Mouse (Mus musculus) T-helper 1 cell (primary cell): ENCODE results near the gene Ceacam15.

Source experiments
- in situ Hi-C: fragments of 300-600 bp; cut with MboI, MseI; formaldehyde crosslinking; loops from one replicate; pipeline ENCODE4 v1.15.1; 2025; ENCODE audit warnings: high pct_unique_total_duplicates

Gene Ceacam15

DNA sequence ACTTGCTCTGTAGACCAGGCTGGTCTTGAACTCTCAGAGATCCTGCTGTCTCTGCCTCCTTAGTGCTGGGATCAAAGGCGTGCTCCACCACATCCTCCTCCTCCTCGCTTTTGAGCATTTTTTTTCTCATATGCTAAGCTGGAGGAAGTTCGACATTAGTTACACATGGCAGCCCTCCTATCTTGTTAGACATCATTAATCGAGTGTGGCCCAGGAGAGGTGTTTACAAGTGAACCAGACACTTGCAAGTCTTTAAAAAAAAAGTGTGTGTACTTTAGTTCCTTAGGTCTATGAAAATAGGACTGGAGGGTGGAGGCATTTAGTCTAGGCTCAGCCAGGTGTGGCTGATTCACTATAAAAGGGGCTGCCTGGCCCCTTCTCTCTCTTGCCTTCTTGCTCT is 44.5 kb downstream of the Ceacam15 start:
- in situ Hi-C loops = loop anchor here (5.0 kb wide), 1 partner anchor 61 kb away; no protein-coding TSS in a partner anchor

DNA sequence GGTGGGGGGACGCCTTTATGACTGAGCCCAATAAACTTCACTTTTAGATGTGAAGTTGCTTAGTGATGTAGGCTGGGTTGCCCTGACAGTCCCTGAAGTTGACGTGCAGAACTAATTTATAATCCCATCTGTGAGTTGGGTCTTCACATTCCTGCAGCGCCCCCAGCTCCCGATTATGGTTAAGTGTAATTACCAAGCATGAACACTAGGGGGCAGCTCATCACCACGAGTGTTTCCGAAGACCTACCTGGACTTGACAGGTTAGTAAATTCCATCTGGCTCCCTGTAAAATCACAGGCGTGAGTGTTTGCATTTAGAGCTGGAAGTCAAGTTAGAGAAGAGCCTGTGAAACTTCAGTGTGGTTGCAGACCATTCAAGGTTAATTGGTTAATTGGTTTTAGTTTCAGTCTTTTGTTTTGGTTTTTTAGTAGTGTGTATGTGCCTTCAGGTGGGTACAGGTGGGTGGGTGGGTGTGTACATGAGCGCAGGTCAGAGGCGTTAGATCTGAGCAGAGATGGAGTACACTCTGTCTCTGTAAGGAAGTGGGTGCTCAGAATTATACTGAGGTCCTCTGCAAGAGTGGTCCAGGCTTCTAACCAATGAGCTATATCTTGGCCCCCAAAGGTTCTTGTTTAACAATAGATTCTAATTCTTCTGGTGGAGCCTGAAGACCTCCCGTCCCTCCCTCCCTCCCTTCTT is 45.8 kb downstream of the Ceacam15 start:
- in situ Hi-C loops = loop anchor here (5.0 kb wide), 1 partner anchor 63 kb away; no protein-coding TSS in a partner anchor

DNA sequence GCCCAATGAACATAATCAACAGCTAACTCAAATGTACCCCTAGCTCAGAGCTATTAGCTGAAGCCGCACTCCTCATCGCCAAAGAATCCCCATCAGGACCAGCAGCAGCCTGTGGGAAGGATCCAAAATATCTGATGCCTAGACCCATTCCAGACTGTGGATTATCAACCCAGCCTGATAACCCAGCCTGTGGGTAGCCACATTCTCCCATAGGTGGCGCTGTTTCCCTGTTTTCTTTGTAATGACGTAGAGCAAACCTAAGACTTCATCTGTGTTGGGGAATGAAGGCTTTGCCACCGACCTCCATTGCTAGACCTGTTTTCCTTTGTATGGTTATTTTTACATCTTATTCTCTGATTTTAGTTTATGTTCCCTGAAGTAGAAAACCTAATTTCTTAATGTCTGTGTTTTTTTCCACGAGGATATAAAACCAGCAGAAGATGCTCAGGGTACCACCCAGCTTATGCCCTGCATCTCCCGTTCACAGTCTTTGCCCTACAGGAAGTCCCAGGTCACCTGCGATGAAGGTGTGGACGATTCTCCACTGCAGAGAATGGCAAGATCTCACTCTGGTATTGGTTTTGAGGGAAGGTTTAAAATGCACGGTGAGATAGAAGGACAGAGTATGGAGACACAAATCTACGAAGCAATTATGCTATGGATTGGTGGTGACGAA is 47.3 kb downstream of the Ceacam15 start:
- in situ Hi-C loops = no loop called here

DNA sequence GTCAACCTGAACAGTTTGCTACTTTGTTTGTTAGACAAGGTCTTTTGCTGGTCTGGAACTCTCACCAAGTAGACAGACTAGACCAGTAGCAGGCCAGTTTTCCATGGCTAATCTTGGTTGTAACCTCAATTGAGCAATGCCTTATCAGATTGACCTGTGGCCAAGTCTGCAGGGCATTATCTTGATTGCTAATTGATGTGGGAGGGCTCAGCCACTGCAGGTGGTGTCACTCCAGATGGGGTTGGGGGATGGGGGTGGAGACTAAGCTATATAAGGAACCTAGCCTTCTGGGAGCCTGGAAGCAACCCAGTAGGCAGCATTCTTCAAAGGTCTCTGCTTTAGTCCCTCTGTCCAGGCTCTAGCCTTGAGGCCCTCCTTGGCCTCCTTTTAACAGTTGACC is 51.8 kb downstream of the Ceacam15 start:
- in situ Hi-C loops = no loop called here

- in situ Hi-C loops = no loop called here
Observed at GRCm38 (mm10) chr7:16623131-16623530, 52.4 kb downstream of the Ceacam15 start.
